Mouse (Mus musculus): ENCODE results near the gene Tlcd1. TPM values are rescaled to one million over a fixed set of nuclear protein-coding genes. Genes with fewer than 3 reads are reported as not detected.

Tlcd1 gene
- polyA plus RNA-seq, 1 experiment from 2014 or later: 18.2 TPM

- 79% methylated on average over 16 of the region's 16 CpGs for WGBS
- DNase-seq (ENCODE audit: low spot score): no peak
- no peak for TF ChIP-seq EP300 (IDR thresholded peaks at IDR 0.05)
- peak; percentile 56 for TF ChIP-seq CTCF (IDR thresholded peaks at IDR 0.05)
Measured at GRCm38 (mm10) chr11:78172034-78172747, 4.3 kb upstream of the Tlcd1 start.

GRCm38 (mm10) chr11:78172748-78173383 lies 3.6 kb upstream of the Tlcd1 start:
- no peak for DNase-seq (ENCODE audit: low spot score)

More at GRCm38 (mm10) chr11:78172034-78172747, 4.3 kb upstream of the Tlcd1 start:
- H3K27me3 ChIP-seq (replicated peaks; ENCODE audit: insufficient read depth, low read length): no peaks in the 10 kb centered on the region
- H3K9ac ChIP-seq (replicated peaks; ENCODE audit: low read depth): no peak overlapping the region
- H3K9me3 ChIP-seq (ENCODE audit: low read length): no peaks in the 10 kb centered on the region
- no peak overlapping the region for H3K4me3 ChIP-seq (ENCODE audit: low read depth, low read length)
- no peak overlapping the region for H3K27ac ChIP-seq (ENCODE audit: low read length)
- no peak for ATAC-seq
- H3K4me1 ChIP-seq (ENCODE audit: insufficient read depth, low read depth, low read length): no peaks in the 10 kb centered on the region
- H3K4me2 ChIP-seq (replicated peaks; ENCODE audit: low read depth, low read length): no peak overlapping the region
- no peaks in the 10 kb centered on the region; the same call in 1 of the 2 replicates for H3K36me3 ChIP-seq (ENCODE audit: insufficient read depth, low read length)

GRCm38 (mm10) chr11:78174506-78174905 lies 2.0 kb upstream of the Tlcd1 start:
- 65% methylated on average over 3 of the region's 3 CpGs for WGBS
- H3K9ac ChIP-seq (replicated peaks; ENCODE audit: low read depth): no peak overlapping the region

More at GRCm38 (mm10) chr11:78172748-78173383, 3.6 kb upstream of the Tlcd1 start:
- no peaks in the 10 kb centered on the region for H3K27me3 ChIP-seq (replicated peaks; ENCODE audit: insufficient read depth, low read length)
- H3K36me3 ChIP-seq (ENCODE audit: insufficient read depth, low read length): no peaks in the 10 kb centered on the region; the same call in 1 of the 2 replicates
- H3K9ac ChIP-seq (replicated peaks; ENCODE audit: low read depth): no peak overlapping the region
- 72% methylated on average over 19 of the region's 19 CpGs for WGBS
- TF ChIP-seq CTCF (IDR thresholded peaks at IDR 0.05) (no peak), EP300 (IDR thresholded peaks at IDR 0.05) (no peak)
- no peak overlapping the region for H3K27ac ChIP-seq (ENCODE audit: low read length)
- no peak for ATAC-seq
- no peak overlapping the region for H3K4me2 ChIP-seq (replicated peaks; ENCODE audit: low read depth, low read length)
- H3K9me3 ChIP-seq (ENCODE audit: low read length): no peaks in the 10 kb centered on the region
- H3K4me3 ChIP-seq (ENCODE audit: low read depth, low read length): no peak overlapping the region
- no peaks in the 10 kb centered on the region for H3K4me1 ChIP-seq (ENCODE audit: insufficient read depth, low read depth, low read length)

GRCm38 (mm10) chr11:78175771-78176401 lies 625 bp upstream of the Tlcd1 start:
- H3K9ac ChIP-seq (replicated peaks; ENCODE audit: low read depth): no peak overlapping the region
- H3K36me3 ChIP-seq (ENCODE audit: insufficient read depth, low read length): peaks cover 10% of the 10 kb centered on the region
- peak overlapping the region; percentile 89 for H3K4me2 ChIP-seq (replicated peaks; ENCODE audit: low read depth, low read length)
- H3K9me3 ChIP-seq (ENCODE audit: low read length): no peaks in the 10 kb centered on the region
- DNase-seq (ENCODE audit: low spot score) (no peak), ATAC-seq (no peak)
- H3K27me3 ChIP-seq (replicated peaks; ENCODE audit: insufficient read depth, low read length): no peaks in the 10 kb centered on the region
- H3K4me3 ChIP-seq (ENCODE audit: low read depth, low read length): peak overlapping the region; percentile 52
- H3K27ac ChIP-seq (ENCODE audit: low read length): peak overlapping the region; percentile 94; the same call in 1 of the 2 replicates
- no peak for TF ChIP-seq EP300 (IDR thresholded peaks at IDR 0.05)
- TF ChIP-seq CTCF (IDR thresholded peaks at IDR 0.05): peak; percentile 13; the same call in 1 of the 2 replicates
- H3K4me1 ChIP-seq (ENCODE audit: insufficient read depth, low read depth, low read length): peaks cover 13% of the 10 kb centered on the region; the same call in 1 of the 2 replicates
- WGBS: under 1% methylated on average over 9 of the region's 10 CpGs

More at GRCm38 (mm10) chr11:78174506-78174905, 2.0 kb upstream of the Tlcd1 start:
- Histone ChIP-seq H3K4me1 (ENCODE audit: insufficient read depth, low read depth, low read length) (peaks cover 7% of the 10 kb centered on the region; the same call in 1 of the 2 replicates), H3K9me3 (ENCODE audit: low read length) (no peaks in the 10 kb centered on the region), H3K4me3 (ENCODE audit: low read depth, low read length) (no peak overlapping the region), H3K27ac (ENCODE audit: low read length) (peak overlapping the region; percentile 66), H3K27me3 (replicated peaks; ENCODE audit: insufficient read depth, low read length) (no peaks in the 10 kb centered on the region), H3K4me2 (replicated peaks; ENCODE audit: low read depth, low read length) (no peak overlapping the region), H3K36me3 (ENCODE audit: insufficient read depth, low read length) (no peaks in the 10 kb centered on the region; the same call in 1 of the 2 replicates)
- no peak for DNase-seq (ENCODE audit: low spot score)
- TF ChIP-seq EP300 (IDR thresholded peaks at IDR 0.05) (no peak), CTCF (IDR thresholded peaks at IDR 0.05) (no peak)
- ATAC-seq: no peak

- peak; percentile 64 for DNase-seq (ENCODE audit: low spot score)
- Histone ChIP-seq H3K4me3 (ENCODE audit: low read depth, low read length) (peak overlapping the region; percentile 52), H3K4me2 (replicated peaks; ENCODE audit: low read depth, low read length) (peak overlapping the region; percentile 89), H3K36me3 (ENCODE audit: insufficient read depth, low read length) (peaks cover 11% of the 10 kb centered on the region; the same call in 1 of the 2 replicates), H3K9me3 (ENCODE audit: low read length) (no peaks in the 10 kb centered on the region), H3K9ac (replicated peaks; ENCODE audit: low read depth) (peak overlapping the region; percentile 9), H3K27ac (ENCODE audit: low read length) (peak overlapping the region; percentile 94), H3K27me3 (replicated peaks; ENCODE audit: insufficient read depth, low read length) (no peaks in the 10 kb centered on the region), H3K4me1 (ENCODE audit: insufficient read depth, low read depth, low read length) (peaks cover 13% of the 10 kb centered on the region; the same call in 1 of the 2 replicates)
- TF ChIP-seq EP300 (IDR thresholded peaks at IDR 0.05) (no peak), CTCF (IDR thresholded peaks at IDR 0.05) (no peak)
- no peak for ATAC-seq
- under 1% methylated on average over 23 of the region's 23 CpGs for WGBS
Measured at GRCm38 (mm10) chr11:78176905-78177331, 407 bp downstream of the Tlcd1 start.

- H3K9ac ChIP-seq (replicated peaks; ENCODE audit: low read depth): peak overlapping the region; percentile 9; the same call in 1 of the 2 replicates
- peak overlapping the region; percentile 89 for H3K4me2 ChIP-seq (replicated peaks; ENCODE audit: low read depth, low read length)
- H3K27ac ChIP-seq (ENCODE audit: low read length): peak overlapping the region; percentile 94
- peaks cover 13% of the 10 kb centered on the region; the same call in 1 of the 2 replicates for H3K4me1 ChIP-seq (ENCODE audit: insufficient read depth, low read depth, low read length)
- WGBS: 0% methylated on average over 10 of the region's 10 CpGs
- H3K27me3 ChIP-seq (replicated peaks; ENCODE audit: insufficient read depth, low read length): no peaks in the 10 kb centered on the region
- peaks cover 11% of the 10 kb centered on the region; the same call in 1 of the 2 replicates for H3K36me3 ChIP-seq (ENCODE audit: insufficient read depth, low read length)
- peak overlapping the region; percentile 52 for H3K4me3 ChIP-seq (ENCODE audit: low read depth, low read length)
- ATAC-seq (peak; percentile 5), DNase-seq (ENCODE audit: low spot score) (peak; percentile 76)
- TF ChIP-seq CTCF (IDR thresholded peaks at IDR 0.05): no peak
- no peak for TF ChIP-seq EP300 (IDR thresholded peaks at IDR 0.05)
- no peaks in the 10 kb centered on the region for H3K9me3 ChIP-seq (ENCODE audit: low read length)
Measured at GRCm38 (mm10) chr11:78177437-78177836, 926 bp downstream of the Tlcd1 start.
